Mouse (Mus musculus): ENCODE measurements at regions not wholly inside any gene's neighbourhood (a gene's known extent, or its start where the extent isn't known, plus 50 kb on each side); places are given as distances from the start of the nearest gene placed in this dataset.

DNA sequence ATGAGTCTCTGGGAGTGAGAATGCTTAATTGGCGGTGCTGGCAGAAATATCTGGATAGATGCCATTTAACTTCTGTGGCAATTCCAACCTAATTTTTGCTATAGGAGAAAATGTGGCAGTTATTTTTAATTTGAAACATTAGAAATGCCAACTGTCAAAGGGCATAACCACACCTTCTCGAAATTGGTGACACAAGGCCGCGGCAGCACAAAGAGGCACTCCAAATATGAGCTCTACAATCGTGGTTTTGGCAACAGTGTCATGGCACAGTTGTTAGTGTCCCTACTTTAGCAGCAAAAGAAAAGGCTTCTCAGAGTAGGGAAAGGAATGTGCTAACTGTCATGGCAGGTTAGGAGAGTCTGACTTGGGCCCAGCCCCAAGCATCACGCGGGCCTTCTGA is 157.0 kb upstream of the Runx1 start:
- no peak for DNase-seq (ENCODE audit: low read depth, low spot score)

DNA sequence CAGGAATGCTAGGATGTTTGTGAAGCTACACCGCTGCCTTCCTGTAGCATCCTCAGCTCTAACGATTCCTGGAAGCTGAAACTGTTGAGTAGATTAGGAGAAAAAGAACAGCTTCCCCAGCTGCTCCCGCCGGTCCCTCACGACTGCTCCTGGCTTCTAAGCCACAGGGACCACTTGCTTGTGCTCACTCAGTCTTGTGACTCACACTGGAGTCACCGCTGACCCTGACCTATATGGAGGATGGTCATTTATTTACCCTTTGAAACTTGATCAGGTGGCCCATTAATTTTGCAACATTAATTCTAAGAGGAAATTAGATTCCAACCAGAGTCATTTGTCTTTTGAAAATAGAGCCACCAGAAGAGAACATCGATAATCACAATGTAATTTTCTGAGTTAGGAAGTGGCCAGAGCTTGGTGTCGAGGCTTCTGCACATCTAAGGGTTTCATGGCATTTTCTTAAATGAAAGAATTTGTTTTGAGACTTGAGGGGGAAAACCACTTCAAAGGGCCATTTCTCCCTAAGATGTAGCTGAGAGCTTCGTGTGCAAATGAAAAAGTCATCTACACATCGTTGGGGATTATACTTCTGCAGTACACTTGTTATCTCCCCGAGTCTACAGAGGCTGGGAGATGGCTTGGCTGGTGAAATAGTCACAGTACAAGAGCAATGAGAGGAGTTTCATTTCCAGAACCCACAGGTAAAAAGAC is 153.8 kb upstream of the Runx1 start:
- peak; percentile 37 for DNase-seq (ENCODE audit: low read depth, low spot score)

DNA sequence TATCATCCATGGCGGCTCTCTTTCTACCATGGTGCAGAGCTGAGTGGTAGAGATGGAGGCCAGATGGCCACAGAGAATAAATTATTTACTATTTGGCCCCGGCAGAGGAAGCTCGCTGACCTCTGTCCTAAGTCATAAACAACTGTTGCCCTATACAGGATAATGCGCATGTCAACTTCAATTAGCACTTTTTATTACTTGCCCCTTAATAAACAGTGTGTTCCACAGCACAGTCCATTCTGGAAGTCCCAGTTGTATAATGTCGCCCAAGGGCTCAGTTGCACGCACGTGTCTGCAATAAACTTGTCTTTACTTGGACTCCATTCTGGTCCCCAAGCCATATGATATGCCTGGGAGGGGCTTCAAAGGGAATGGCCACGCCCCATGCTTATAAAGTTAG is 150.1 kb upstream of the Runx1 start:
- DNase-seq (ENCODE audit: low read depth, low spot score), result no peak

DNA sequence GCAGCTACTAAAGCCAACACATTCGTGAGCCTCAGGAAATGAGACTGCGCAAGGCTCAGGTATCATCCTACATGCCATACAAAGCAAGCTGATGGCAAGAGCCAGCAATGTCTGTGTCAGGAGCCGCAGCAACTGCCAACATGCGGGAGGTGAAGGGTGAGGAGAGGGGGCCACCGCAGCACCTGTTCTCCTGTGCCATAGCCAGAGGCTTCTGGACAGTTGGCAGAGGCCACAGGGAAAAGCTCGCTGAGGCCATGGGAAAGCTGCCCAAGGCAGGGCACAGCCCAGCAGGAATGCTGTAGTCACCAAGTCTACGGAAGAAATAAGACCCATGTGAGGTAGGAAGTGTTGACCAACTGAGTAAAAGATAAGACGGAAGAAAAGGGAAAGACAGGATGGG is 149.1 kb upstream of the Runx1 start:
- DNase-seq (ENCODE audit: low read depth, low spot score), result no peak

DNA sequence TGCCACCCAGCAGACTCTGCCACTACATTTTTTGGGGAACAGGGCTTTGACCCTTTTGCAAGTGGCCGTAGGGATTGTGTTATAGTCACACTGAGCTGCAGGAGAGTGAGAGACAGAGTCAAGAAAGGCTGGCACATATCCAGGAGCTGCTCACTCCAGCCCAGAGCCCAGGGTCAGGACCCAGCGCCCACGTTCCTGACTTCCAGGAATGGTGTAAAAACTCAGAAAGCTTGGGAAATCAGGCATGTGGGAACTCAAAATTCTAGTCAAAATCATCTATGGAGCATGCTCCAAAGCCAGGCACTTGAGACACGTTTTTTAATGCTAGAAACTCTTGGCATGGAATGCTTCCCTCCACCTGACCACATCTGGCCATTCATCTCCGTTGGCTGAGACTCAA is 146.7 kb upstream of the Runx1 start:
- no peak for DNase-seq (ENCODE audit: low read depth, low spot score)

DNA sequence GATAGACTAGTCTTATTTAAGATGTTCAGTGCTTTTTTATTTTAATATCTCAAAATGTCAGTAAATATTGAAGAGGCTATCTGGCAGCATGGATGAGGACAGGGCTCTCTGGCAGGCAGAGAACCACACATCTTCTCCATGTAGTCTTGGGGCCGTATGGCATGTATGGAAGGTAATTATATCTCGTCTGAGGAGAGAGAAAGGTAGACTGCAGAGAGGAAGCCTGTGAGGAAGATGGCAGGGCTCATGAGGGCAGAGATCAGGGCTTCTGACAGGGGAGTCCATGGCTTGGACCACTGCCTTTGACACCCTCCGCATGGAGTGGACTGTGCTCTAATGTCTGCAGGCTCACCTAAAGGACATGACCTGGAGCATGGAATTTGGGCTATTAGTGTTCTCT is 146.0 kb upstream of the Runx1 start:
- no peak for DNase-seq (ENCODE audit: low read depth, low spot score)

DNA sequence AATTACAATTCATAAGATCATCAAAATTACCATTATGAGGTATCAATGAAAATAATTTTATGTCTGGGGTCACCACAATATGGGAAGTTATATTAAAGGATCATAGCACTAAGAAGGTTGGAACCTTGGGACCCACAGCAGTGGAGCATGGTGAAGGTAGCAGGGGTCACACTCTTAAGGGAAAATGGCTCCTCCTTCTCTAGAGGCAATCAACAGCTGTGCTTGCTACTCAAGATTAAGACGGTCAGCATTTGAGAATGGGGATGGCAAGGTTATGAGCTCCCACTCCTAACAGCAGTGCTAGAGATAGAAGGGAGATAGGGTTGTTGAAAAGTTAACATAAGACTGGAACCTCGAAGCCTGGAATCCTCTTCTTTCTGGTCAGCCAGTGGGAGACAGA is 144.6 kb upstream of the Runx1 start:
- DNase-seq (ENCODE audit: low read depth, low spot score), result no peak

DNA sequence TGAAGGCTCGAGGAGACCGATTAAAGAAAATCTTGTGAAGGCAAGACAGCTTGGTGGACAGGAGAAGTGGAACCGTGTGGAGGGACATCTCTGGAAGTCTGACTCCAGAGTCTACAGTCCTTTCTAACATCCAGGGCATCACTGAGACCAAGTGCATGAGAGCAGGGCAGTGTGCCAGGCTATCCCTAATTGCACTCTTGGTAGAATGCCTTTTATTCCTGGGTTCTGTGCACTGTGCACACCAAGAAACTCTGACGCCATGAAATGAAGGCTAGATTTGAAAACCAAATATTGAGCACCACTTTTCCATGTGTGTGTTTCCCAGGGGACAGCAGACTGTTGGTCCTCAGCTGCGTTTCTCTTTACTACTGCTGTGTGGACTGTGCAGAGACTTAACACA is 143.1 kb upstream of the Runx1 start:
- no peak for DNase-seq (ENCODE audit: low read depth, low spot score)

DNA sequence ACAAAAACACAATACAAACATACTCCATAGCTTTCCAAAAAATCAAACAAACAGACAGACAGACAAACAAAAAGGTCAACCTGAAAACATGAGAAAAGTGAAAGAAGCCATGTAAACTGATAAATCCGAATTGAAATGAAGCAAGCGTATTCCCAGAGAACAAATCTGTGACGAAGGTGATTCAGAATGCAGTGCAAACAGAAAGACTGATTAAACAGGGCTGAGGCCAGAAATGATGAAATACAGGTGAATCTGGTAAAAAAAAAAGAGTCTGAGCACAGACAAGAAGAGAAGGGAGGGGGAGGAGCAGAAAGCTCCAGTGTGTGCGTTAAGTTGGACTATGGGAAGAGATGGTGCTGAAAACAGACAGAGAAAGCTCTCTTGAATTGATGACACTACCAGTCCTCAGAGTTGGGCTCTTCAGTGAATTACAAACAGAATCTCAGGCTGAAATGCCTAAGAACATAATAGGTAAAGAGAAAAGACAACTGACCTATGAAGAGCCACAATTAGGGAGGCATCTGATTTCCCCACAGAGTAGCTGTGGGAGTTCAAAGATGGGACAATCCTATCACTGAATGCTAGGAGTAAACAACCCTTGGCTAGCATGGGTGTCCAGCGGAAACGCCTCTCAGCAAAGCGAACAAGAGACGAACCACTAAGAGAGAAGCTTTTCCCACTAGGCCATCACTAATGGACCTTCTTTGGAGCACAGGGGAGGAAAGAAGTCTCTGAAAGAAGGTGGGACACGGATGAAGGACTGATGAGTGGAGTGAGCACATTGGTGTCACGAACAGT is 140.3 kb upstream of the Runx1 start:
- no peak for DNase-seq (ENCODE audit: low read depth, low spot score)

DNA sequence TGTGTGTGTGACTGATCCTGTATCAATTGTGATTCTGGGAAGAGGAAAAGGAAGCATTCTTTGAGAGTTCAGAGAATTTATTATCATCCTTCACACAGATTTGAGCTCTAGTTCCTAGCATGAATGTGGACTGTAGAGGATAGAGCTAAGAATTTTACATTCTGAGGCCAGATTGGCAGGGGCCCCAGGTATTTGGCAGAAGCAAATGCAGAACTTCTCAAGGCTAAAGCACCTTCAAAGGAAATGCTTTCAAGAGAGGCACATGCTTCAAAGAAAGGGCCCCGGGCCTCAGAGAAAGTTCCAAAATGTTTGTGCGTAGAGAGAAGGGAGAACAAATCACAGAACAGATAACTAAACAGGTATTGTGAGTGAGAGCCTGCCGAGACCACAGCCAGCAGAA is 139.7 kb upstream of the Runx1 start:
- no peak for DNase-seq (ENCODE audit: low read depth, low spot score)

DNA sequence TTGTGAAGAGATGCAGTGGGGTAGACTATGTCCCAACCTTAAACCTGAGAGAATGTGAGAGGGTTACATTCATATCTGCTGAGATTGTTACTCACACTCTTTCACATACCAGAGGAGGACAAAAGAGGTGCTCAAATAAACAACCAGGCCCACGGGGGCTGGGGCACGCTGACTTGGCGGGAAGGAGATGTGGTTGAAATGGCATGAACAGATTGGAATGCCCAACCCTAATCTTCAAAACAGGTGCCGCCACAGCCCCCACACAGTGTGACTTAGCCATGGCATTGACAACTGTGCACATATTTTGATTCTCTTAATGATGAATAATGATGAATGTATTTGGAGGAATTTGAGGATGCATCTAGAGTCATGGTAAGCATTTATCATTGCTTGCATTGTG is 137.6 kb upstream of the Runx1 start:
- no peak for DNase-seq (ENCODE audit: low read depth, low spot score)

DNA sequence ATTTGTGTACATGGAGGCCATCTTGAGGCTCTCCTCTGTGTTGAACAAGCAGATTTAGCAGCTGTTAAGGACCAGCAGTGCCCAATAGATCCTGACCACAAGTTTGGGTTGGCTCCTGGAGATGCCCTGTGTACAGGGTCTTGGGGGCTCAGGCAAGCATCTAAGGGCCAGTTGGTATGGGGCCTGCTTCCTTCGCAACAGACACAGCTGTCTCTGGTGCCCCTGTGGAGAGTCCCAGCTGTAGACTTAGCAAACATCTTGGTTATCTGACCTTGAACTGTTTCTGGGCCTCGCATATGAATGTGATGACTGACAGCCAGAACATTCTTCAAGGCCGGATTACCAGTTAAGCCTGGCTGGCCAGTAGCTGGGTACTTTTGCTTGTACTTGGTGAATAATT is 135.4 kb upstream of the Runx1 start:
- DNase-seq (ENCODE audit: low read depth, low spot score), result no peak

DNA sequence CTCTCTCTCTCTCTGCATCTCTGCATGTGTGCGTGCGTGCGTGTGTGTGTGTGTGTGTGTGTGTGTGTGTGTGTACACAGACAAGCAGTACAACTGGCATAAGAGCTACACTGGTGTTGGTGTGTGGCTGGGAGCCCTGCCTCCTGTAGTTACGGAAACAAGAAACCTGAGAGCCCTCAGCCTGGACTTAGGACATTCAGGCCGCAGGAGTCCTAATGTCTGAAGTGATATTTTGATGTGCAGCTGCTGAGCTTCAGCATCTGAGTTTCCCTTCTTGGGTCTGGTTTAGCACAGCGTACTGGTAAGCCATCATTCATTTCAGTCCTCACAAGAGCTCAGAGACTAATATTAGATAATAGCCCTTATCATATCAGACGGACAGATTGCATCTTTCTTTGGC is 134.8 kb upstream of the Runx1 start:
- no peak for DNase-seq (ENCODE audit: low read depth, low spot score)

DNA sequence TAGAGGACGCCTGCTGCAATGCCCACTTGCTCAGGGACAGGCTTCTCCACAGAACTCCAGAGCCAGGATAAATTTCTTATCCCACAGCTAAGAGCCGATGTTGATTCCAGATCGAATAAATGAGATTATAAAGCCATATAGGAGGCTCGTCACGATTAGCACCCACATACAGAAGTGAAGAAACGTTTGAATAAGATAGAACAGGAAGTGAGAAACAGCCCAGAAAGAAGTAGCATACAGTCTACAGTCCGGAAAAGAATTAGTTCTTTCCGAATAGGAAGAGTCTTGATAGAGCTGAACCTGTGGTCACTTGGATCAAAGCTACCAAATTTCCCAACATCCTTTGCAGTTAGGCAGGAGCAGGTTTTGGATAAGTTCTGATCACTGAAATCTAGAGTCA is 133.0 kb upstream of the Runx1 start:
- no peak for DNase-seq (ENCODE audit: low read depth, low spot score)

DNA sequence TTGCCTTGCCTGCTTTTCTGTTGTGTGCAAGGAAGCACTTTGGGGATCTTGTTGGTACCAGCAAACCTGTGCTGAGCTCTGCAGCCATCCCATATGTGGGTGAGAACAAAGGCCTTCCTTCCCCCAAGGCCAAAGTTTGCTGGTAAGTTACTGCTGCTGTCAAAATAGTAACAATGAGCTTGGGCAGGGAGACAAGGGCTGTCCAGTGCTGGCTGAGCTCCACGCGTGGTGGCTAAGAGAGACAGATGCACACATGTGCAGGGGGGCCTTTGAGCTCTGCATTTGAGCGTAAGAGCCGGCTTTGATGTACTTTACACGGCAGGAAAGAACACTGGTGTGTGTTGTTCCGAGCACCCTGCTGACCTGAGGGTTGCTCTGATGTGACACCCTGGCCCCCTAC is 132.2 kb upstream of the Runx1 start:
- no peak for DNase-seq (ENCODE audit: low read depth, low spot score)

DNA sequence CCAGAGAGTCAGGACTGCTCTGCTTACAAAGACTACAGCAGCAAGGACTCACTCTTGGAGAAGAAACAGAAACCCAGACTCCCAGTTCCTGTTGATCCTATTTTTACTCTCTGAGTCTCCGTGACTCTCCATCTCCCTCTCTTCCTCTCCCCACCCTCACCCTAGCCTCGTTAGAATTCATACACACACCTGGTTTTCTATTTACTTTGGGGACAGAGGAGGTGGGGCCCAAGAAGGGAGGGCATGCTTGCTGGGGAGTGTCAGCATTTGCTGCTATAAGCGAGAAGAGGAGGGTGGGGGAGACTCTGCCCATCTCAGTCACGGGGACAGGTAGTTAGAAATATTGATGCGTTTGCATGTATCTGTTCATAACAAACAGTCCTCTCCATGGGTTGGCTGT is 129.6 kb upstream of the Runx1 start:
- DNase-seq (ENCODE audit: low read depth, low spot score), result no peak

DNA sequence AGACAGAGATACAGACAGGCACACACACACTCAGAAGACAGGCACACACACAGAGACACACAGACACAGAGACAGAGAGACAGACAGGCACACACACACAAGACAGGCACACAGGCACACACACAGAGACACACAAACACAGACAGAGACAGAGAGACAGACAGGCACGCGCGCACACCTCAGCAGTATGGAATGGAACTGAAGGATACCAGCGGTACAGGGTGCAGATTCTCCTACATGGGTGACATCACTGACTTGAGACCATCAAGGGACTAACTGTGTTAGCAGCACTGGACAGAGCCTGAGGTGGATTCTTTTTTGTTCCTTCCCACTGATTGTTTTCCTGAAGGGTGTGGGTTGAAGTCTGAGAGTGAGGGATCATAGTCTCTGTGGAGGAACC is 129.1 kb upstream of the Runx1 start:
- DNase-seq (ENCODE audit: low read depth, low spot score), result no peak

DNA sequence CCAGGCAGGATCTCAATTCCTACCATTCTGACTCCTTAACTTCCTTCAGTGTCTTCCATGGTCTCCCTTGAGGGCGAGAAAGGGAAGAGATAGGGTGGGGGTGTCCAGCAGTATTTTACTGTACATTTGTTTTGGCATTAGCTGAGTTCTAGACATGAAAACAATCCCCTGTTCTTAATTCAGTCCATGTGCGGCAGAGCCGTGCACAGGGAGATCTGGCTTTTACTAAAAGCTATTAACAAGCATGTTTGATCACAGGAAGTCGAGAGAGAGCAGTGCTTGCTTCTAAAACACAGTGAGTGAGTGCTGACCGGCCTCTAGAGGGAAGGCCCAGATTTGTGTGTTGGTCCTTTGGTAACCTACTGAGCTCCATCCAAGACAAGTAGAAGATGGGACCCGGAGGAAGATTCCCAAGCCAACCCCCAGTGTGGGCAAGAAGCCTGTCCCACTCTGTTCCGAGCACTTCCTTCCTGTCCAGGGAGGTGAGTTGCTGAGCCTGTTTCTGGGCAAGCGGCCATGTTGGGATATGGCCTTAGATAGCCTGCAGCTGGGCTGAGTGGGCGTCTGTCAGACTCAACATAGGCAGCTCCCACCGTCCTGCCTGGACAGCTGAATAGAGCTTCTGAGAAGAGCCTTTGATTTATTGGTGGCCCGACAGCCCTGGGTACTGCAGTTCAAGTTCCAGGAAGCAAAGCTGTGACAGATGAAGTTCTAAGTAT is 128.1 kb upstream of the Runx1 start:
- peak; percentile 30 for DNase-seq (ENCODE audit: low read depth, low spot score)

DNA sequence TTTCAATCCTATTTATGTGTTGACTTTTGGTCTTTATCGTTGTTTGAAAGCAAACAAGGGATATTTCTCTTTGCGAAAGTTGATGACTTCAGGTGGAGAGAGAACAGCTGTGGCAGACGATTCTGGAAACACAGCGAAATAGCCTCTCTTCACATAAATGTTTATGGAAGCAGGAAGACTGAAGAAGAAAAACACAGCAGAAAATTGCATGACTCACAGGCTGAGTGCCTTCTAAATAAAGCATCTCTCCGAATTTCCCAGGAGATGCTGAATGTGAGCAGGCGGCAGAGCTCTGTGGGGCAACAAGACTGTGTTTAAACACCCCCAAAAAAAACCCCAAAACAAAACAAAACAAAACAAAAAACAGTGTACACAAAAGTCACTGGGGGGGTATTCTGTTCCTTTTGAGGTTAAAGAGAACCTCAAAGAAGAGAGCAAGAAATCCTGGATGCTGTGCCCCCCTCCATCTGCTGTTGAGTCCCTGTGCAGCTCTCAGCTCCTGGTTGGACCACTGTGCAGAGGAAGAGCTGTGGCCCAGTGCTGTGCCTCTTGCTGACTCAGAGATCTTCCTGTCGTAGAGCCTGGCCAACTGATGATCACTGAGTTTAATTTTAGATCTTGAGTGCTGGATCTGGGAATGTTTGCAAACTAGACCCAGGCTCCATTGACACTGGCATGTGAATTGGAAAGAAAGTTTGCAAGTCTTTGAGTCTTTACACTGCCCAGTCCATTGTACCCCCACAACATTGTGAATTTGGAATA is 126.6 kb upstream of the Runx1 start:
- no peak for DNase-seq (ENCODE audit: low read depth, low spot score)

DNA sequence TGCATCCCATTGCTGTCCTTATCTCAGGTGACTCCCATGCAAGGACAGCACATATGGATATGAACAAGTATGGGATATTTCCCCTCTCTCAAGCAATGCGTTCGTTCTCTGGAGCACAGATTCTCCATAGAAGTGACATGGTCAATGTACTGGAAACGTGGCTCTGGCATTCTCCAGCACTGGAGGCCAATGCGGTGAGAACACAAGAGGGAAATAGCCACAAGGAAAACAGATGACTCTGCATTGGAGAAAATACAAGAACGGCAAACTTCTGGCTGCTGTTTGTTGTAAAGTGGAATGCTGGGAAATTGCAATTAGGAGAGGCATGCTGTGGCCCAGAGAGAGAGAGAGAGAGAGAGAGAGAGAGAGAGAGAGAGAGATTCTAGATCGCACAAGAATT is 125.6 kb upstream of the Runx1 start:
- no peak for DNase-seq (ENCODE audit: low read depth, low spot score)

DNA sequence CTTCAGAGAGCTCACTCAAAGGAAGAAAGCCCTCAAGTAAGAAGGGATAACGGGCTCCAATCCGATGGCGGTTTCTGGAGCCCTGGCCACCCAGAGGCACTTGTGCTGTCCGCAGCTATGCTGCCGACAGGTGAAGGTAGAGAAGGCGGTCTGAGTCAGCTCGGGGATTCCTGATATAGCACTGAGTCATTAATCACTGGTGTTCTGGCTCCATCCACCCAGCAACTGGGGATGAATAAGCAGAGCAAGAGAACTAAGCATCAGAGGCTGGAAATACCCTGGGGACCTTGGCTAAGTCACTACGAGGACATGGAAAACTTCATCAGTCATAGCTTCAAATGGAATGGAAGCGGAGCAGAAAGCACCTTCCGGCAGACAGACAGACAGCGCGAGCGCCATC is 122.5 kb upstream of the Runx1 start:
- DNase-seq (ENCODE audit: low read depth, low spot score), result no peak

DNA sequence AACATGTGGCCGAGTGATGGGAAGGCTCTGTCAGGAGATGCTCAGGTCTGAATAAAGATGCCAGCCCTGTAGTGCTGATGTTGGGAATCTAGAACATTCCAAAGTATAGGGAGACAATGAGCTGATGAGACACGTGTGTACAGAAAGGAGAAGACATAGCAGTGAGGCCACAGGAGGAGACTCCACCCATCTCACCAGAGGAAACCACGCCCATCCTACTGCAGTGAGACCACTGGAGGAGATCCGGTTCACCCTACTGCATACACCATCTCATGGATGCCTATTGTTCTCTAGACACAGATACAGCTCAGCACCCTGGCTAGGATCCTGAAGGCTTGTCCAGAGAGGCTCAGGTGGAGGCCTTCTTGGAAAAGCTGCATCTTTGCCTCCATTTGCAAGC is 120.6 kb upstream of the Runx1 start:
- DNase-seq (ENCODE audit: low read depth, low spot score), result peak; percentile 53

Measured in CD4-positive, CD25-positive, alpha-beta regulatory T cell, adult 2 months (primary cell).